Mouse (Mus musculus) heart, adult 2 months (tissue): ENCODE data around the gene Hdac4. TPM values are rescaled to one million over a fixed set of nuclear protein-coding genes. Genes with fewer than 3 reads are reported as not detected.

ENCODE experiments used
- DNase-seq, 2 experiments: peaks; one replicate each; pipeline ENCODE4 v3.0.0; 2021
- H3K27ac ChIP-seq: fragments of 200-600 bp; 2 replicates; pipeline ENCODE4 v1.8.1; 2022
- H3K27me3 ChIP-seq: fragments of 200-500 bp; 2 replicates; pipeline ENCODE4 v1.6.1; 2012; ENCODE audit warnings: mild to moderate bottlenecking, low read length, inconsistent platforms, mixed read lengths; ENCODE audit not compliant: control insufficient read depth, insufficient read depth
- H3K36me3 ChIP-seq: fragments of 200-500 bp; 2 replicates; pipeline ENCODE4 v1.6.1; 2012; ENCODE audit warnings: low read length, inconsistent platforms; ENCODE audit not compliant: control insufficient read depth, insufficient read depth
- H3K4me1 ChIP-seq: fragments of 200-500 bp; 2 replicates; pipeline ENCODE4 v1.6.1; 2011; ENCODE audit warnings: low read length; ENCODE audit not compliant: control insufficient read depth, insufficient read depth
- H3K4me3 ChIP-seq: fragments of 200-600 bp; 2 replicates; pipeline ENCODE4 v1.8.1; 2022
- H3K79me2 ChIP-seq: fragments of 200-500 bp; replicated peaks from 2 replicates; pipeline ENCODE4 v1.6.1; 2012; ENCODE audit warnings: mild to moderate bottlenecking, inconsistent platforms, low read length, moderate library complexity, mixed read lengths; ENCODE audit not compliant: control insufficient read depth, insufficient read depth
- H3K9ac ChIP-seq: fragments of 200-500 bp; 2 replicates; pipeline ENCODE4 v1.6.1; 2012; ENCODE audit warnings: low read depth, mild to moderate bottlenecking, control low read depth, inconsistent platforms, low read length, mixed read lengths
- CTCF ChIP-seq: fragments of 200-600 bp; IDR thresholded peaks from 2 replicates; pipeline ENCODE4 v1.8.1; 2022; ENCODE audit warnings: antibody characterized with exemption, mild to moderate bottlenecking, moderate library complexity
- EP300 ChIP-seq: fragments of 200-500 bp; IDR thresholded peaks from 2 replicates; pipeline ENCODE4 v1.6.1; 2011; ENCODE audit warnings: low read depth, low read length, control low read depth; ENCODE audit not compliant: insufficient read depth
- POLR2A ChIP-seq: fragments of 200-500 bp; IDR thresholded peaks from 2 replicates; pipeline ENCODE4 v1.6.1; 2011; ENCODE audit warnings: mild to moderate bottlenecking, low read depth, low read length, control low read depth; ENCODE audit not compliant: insufficient read depth
- WGBS: fragments of 180-500 bp; shearing (Covaris S2); methylation state at CpG from one replicate; pipeline ENCODE4 v1.1.7; 2018; 5-methylcytosine and 5-hydroxymethylcytosine counted together
- intact Hi-C: fragments of 180-260 bp; cut with DNase I; formaldehyde crosslinking; loops from one replicate; pipeline ENCODE4 v1.15.1; 2025
- polyA plus RNA-seq: library from polyadenylated mRNA; depleted of rRNA; stranded (reverse); fragments of >200 nt; gene quantifications from 2 replicates; pipeline ENCODE4 v1.2.3, GENCODE M21; 2012
- total RNA-seq, 2 experiments: library from RNA; stranded (reverse); gene quantifications; 2 replicates each; pipeline ENCODE4 v1.2.3; 2021

Hdac4 gene
- total and polyA plus RNA-seq, 3 experiments = 15.6 to 45.1 (median 41.3) TPM

- H3K4me1 ChIP-seq = peaks cover 15% of the 10 kb centered on the region
- 88% methylated on average over 7 of the region's 7 CpGs for WGBS
- no peak overlapping the region for H3K27ac ChIP-seq
- TF ChIP-seq EP300 (no peak), POLR2A (no peak)
- no peak overlapping the region for H3K9ac ChIP-seq
- intact Hi-C loops = loop anchor here (5.0 kb wide), 1 partner anchor 70 kb away; no protein-coding TSS in a partner anchor
- 0 out of 2 replicates have a peak, but pooled peaks cover 1% of the 10 kb centered on the region for H3K79me2 ChIP-seq
- H3K36me3 ChIP-seq = peaks cover under 1% of the 10 kb centered on the region
- no peak for DNase-seq
- H3K27me3 ChIP-seq = no peaks in the 10 kb centered on the region
- H3K4me3 ChIP-seq = no peak overlapping the region
Observed at GRCm38 (mm10) chr1:92037039-92037438, 158.5 kb downstream of the Hdac4 start.

- peaks cover 1% of the 10 kb centered on the region; the same call in 1 of the 2 replicates for H3K79me2 ChIP-seq
- H3K36me3 ChIP-seq = no peaks in the 10 kb centered on the region; the same call in 1 of the 2 replicates
- TF ChIP-seq CTCF = no peak
- TF ChIP-seq POLR2A = no peak
- TF ChIP-seq EP300 = no peak
- DNase-seq = no peak
- H3K27me3 ChIP-seq = no peaks in the 10 kb centered on the region
- peak overlapping the region; percentile 54 for H3K27ac ChIP-seq
- intact Hi-C loops = loop anchor here (5.0 kb wide), 1 partner anchor 72 kb away; no protein-coding TSS in a partner anchor
- WGBS = 38% methylated on average over 6 of the region's 6 CpGs
- no peak overlapping the region for H3K4me3 ChIP-seq
- H3K9ac ChIP-seq = no peak overlapping the region
- H3K4me1 ChIP-seq = peaks cover 19% of the 10 kb centered on the region
Observed at GRCm38 (mm10) chr1:92035770-92036169, 159.7 kb downstream of the Hdac4 start.

DNA sequence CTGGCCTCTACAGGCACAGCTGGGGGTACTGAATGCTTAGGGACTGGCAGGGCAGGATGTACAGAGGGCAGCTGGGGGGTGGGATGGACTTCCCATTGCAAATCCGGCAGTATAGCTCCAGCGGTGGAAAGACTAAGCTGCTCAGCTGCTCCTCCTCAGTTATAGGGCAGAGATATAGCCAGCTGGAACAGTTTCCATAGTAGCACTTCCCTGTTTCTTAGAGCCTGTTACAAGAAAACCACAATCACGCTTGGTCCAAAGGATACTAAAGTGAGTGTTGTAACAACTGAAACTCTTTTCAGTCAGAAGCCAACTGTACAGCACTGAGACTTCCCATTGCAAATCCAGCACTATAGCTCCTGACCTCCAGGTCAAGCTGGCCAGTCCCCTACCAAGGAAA, 161.3 kb downstream of the Hdac4 start:
- 75% methylated on average over 3 of the region's 3 CpGs for WGBS
- Histone ChIP-seq H3K27me3 (no peaks in the 10 kb centered on the region), H3K4me1 (peaks cover 19% of the 10 kb centered on the region), H3K79me2 (no peaks in the 10 kb centered on the region; the same call in 1 of the 2 replicates), H3K4me3 (no peak overlapping the region), H3K9ac (no peak overlapping the region), H3K27ac (no peak overlapping the region), H3K36me3 (no peaks in the 10 kb centered on the region)
- intact Hi-C loops = no loop called here
- TF ChIP-seq CTCF (no peak), POLR2A (no peak), EP300 (no peak)
- DNase-seq = no peak

DNA sequence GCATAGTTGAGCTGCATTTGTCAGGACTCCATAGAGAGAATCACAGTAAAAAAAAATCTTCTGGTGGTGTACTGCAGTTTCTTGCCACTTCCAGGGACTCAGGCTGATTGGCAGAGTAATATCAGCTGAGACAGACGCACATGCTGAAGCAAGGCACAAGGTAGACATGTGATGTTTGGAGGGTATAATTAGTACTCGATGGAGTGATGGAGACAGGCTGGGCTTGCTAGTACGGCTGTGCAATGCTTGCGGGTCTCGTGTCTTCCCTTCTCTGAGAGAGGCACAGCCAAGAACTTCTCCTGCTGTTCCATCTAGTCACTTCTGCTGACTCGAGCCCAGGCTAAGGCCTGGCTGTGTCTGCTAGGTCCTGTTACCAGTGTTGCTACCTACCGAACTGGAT, 162.0 kb downstream of the Hdac4 start:
- intact Hi-C loops = no loop called here
- DNase-seq = no peak
- 82% methylated on average over 7 of the region's 7 CpGs for WGBS
- H3K9ac ChIP-seq = no peak overlapping the region
- no peaks in the 10 kb centered on the region for H3K27me3 ChIP-seq
- no peaks in the 10 kb centered on the region; the same call in 1 of the 2 replicates for H3K79me2 ChIP-seq
- no peaks in the 10 kb centered on the region for H3K36me3 ChIP-seq
- no peak overlapping the region for H3K4me3 ChIP-seq
- TF ChIP-seq EP300 (peak; percentile 58; the same call in 1 of the 2 replicates), CTCF (no peak), POLR2A (no peak)
- H3K27ac ChIP-seq = no peak overlapping the region
- peaks cover 18% of the 10 kb centered on the region for H3K4me1 ChIP-seq

GRCm38 (mm10) chr1:92030541-92030940, 165.0 kb downstream of the Hdac4 start:
- H3K9ac ChIP-seq = no peak overlapping the region
- peak in 1 of 2 experiments; percentile 50 for DNase-seq
- H3K27me3 ChIP-seq = no peaks in the 10 kb centered on the region
- H3K79me2 ChIP-seq = no peaks in the 10 kb centered on the region; the same call in 1 of the 2 replicates
- 68% methylated on average over 6 of the region's 6 CpGs for WGBS
- intact Hi-C loops = no loop called here
- peaks cover 16% of the 10 kb centered on the region; the same call in 1 of the 2 replicates for H3K4me1 ChIP-seq
- no peak overlapping the region for H3K4me3 ChIP-seq
- peak overlapping the region; percentile 26 for H3K27ac ChIP-seq
- TF ChIP-seq POLR2A = no peak
- no peak for TF ChIP-seq CTCF
- TF ChIP-seq EP300 = peak; percentile 55; the same call in 1 of the 2 replicates
- H3K36me3 ChIP-seq = no peaks in the 10 kb centered on the region

DNA sequence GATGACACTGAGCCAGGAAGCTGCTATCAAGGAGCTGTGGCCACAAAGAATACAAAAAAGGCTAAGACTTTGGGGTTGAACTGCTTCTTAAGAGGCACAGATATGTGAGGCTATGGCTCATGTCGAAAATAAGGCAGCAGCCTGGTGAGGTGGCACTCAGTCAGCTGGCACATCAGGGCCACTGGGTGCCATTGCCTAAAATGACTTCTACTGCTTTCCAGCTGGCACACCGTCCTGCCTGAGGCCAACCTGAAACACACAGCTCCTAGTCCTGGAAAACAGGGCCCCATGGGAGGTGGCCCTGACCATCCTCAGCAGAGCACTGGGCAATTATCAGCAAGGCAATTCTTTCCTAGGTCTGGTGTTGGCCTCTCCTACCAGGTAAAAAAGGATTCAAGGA, 167.3 kb downstream of the Hdac4 start:
- Histone ChIP-seq H3K27ac (peak overlapping the region; percentile 62), H3K9ac (no peak overlapping the region), H3K36me3 (no peaks in the 10 kb centered on the region), H3K79me2 (no peaks in the 10 kb centered on the region; the same call in 1 of the 2 replicates), H3K27me3 (no peaks in the 10 kb centered on the region), H3K4me1 (peaks cover 8% of the 10 kb centered on the region; the same call in 1 of the 2 replicates), H3K4me3 (no peak overlapping the region)
- 66% methylated on average over 2 of the region's 2 CpGs for WGBS
- DNase-seq = peak; percentile 52 to 79
- intact Hi-C loops = no loop called here
- TF ChIP-seq EP300 = peak; percentile 84
- no peak for TF ChIP-seq CTCF
